Mouse (Mus musculus) c-Kit-negative CD71-positive TER-119-positive erythroid progenitor cells, embryonic 14.5 days (primary cell): ENCODE results near the gene Sinhcaf.

Experiments used
- DNase-seq: peaks from one replicate; pipeline ENCODE4 v3.0.0-alpha.2; 2013; ENCODE audit warnings: low read depth, low spot score

Gene Sinhcaf

GRCm38 (mm10) chr6:148873911-148874310 lies 72.4 kb downstream of the Sinhcaf start:
- no peak for DNase-seq
